In genomic region chr16:59403684-59404083, GRCm38 (mm10) we compare ENCODE assay signal across 9 mouse cellular contexts. TPM values are rescaled to one million over a fixed set of nuclear protein-coding genes. Genes with fewer than 3 reads are reported as not detected.
DNase-seq lines count a peak whose midpoint lies in the region; ATAC-seq and TF ChIP-seq lines count a peak whose summit lies in the region.
"Had no signal": no experiment of that assay in that cellular context is flagged by ENCODE, and none has a peak within 500 bp of the region (broad histone marks: within the 10 kb centered on the region; RNA-seq: fewer than 3 reads in every experiment).

No protein-coding gene starts in this region.

- no peak overlapping the region for H3K9ac ChIP-seq in forebrain, postnatal 0 days

- no peak overlapping the region for H3K4me2 ChIP-seq in forebrain, postnatal 0 days (ENCODE audit: low read depth)

- no peaks in the 10 kb centered on the region for H3K4me1 ChIP-seq in spleen, adult 2 months (ENCODE audit: control insufficient read depth, insufficient read depth, insufficient read length)
- H3K4me1 ChIP-seq in forebrain, postnatal 0 days (ENCODE audit: insufficient read depth): no peaks in the 10 kb centered on the region

- no peaks in the 10 kb centered on the region for H3K9me3 ChIP-seq in forebrain, postnatal 0 days (ENCODE audit: low read length)

- TF ChIP-seq CTCF in spleen, adult 2 months (IDR thresholded peaks at IDR 0.05; ENCODE audit: extremely low read depth, insufficient read depth, insufficient read length, insufficient replicate concordance): peak; percentile 31; the same call in 1 of the 2 replicates
- peak; percentile 88 for TF ChIP-seq CTCF in forebrain, postnatal 0 days (IDR thresholded peaks at IDR 0.05; ENCODE audit: low read depth)

- no peaks in the 10 kb centered on the region for H3K27me3 ChIP-seq in spleen, adult 2 months (ENCODE audit: control insufficient read depth, insufficient read depth, low read length)
- no peaks in the 10 kb centered on the region for H3K27me3 ChIP-seq in forebrain, postnatal 0 days (ENCODE audit: insufficient read depth, low read length)

- no peak overlapping the region for H3K27ac ChIP-seq in spleen, adult 2 months (ENCODE audit: insufficient read depth, low read length)
- no peak overlapping the region for H3K27ac ChIP-seq in forebrain, postnatal 0 days (ENCODE audit: low read depth, low read length)

- intact Hi-C loops in left cerebral cortex, postnatal 14 days (cut with DNase I): loop anchor here (5.0 kb wide), 1 partner anchor 726 kb away; no protein-coding TSS in a partner anchor

- ATAC-seq in frontal cortex, adult (ENCODE audit: low TSS enrichment): peak; percentile 99
- ATAC-seq in forebrain, postnatal 0 days: peak; percentile 92

- TF ChIP-seq POLR2A in spleen, adult 2 months (IDR thresholded peaks at IDR 0.05; ENCODE audit: low read depth, low read length): no peak

- no peak for DNase-seq in frontal cortex, postnatal 10 days (ENCODE audit: low spot score in 2 of 2)
- DNase-seq in spleen, adult 2 months (ENCODE audit: low read depth in 1 of 2, low spot score in 2 of 2): no peak
- DNase-seq in spleen, postnatal 10 days (ENCODE audit: low spot score in 2 of 2): no peak
- peak; percentile 82 for DNase-seq in forebrain, postnatal 0 days
- peak; percentile 39 to 63 for DNase-seq in left cerebral cortex, postnatal 14 days (ENCODE audit: low spot score in 2 of 2)
- peak; percentile 76 for DNase-seq in retina, embryonic 14.5 days (ENCODE audit: low spot score)
- DNase-seq in ovary, postnatal 36 days (ENCODE audit: low spot score): no peak

- H3K36me3 ChIP-seq in spleen, adult 2 months (ENCODE audit: control insufficient read depth, insufficient read depth, low read length): no peaks in the 10 kb centered on the region
- no peaks in the 10 kb centered on the region for H3K36me3 ChIP-seq in forebrain, postnatal 0 days (ENCODE audit: insufficient read depth)

- no peak overlapping the region for H3K4me3 ChIP-seq in spleen, adult 2 months (ENCODE audit: extremely low read depth, insufficient read depth, insufficient read length)
- no peak overlapping the region for H3K4me3 ChIP-seq in forebrain, postnatal 0 days (ENCODE audit: low read depth, low read length)

- WGBS in spleen, adult 2 months: 11% methylated on average over 4 of the region's 4 CpGs
- 18% methylated on average over 4 of the region's 4 CpGs for WGBS in forebrain, postnatal 0 days

RNA-seq across cellular contexts. Expression of gene Gabrr3, which starts 3.4 kb away (rescaled TPM):
- not detected in 2 replicates for polyA plus RNA-seq in spleen, adult 2 months (2012; rRNA removed)
- not detected in 2 replicates for total RNA-seq in forebrain, postnatal 0 days (2014; rRNA removed)
- 0.04 TPM in 1 of 2 replicates, not detected in the other for polyA plus RNA-seq in forebrain, postnatal 0 days (2015; fragmentation: Nextera tagmentation; extraction: Ambion mirVana)
- total RNA-seq in left cerebral cortex, postnatal 14 days (2021): under 1 TPM in 1 of 2 experiments, not detected in 1; 0.11 TPM
- polyA plus RNA-seq: heart, embryonic 14.5 days had no signal

RNA-seq across cellular contexts. Expression of gene Olfr209, which starts 39.9 kb away (rescaled TPM):
- polyA plus RNA-seq in spleen, adult 2 months (2012; rRNA removed): not detected in 2 replicates
- total RNA-seq in forebrain, postnatal 0 days (2014; rRNA removed): not detected in 2 replicates
- polyA plus RNA-seq in forebrain, postnatal 0 days (2015; fragmentation: Nextera tagmentation; extraction: Ambion mirVana): not detected in 2 replicates
- total RNA-seq in left cerebral cortex, postnatal 14 days (2021): not detected
- polyA plus RNA-seq: heart, embryonic 14.5 days had no signal

RNA-seq across cellular contexts. Expression of gene Olfr206, which starts 54.6 kb away (rescaled TPM):
- polyA plus RNA-seq in spleen, adult 2 months (2012; rRNA removed): not detected in 2 replicates
- total RNA-seq in forebrain, postnatal 0 days (2014; rRNA removed): not detected in 2 replicates
- not detected in 2 replicates for polyA plus RNA-seq in forebrain, postnatal 0 days (2015; fragmentation: Nextera tagmentation; extraction: Ambion mirVana)
- total RNA-seq in left cerebral cortex, postnatal 14 days (2021): not detected
- polyA plus RNA-seq: heart, embryonic 14.5 days had no signal

Comparison
In these comparisons a context has a peak if more than half of its experiments do, and no peak if none do; other contexts are left out.
1. DNase-seq: peak in forebrain, postnatal 0 days (single experiment), left cerebral cortex, postnatal 14 days (2 of 2) and retina, embryonic 14.5 days (single experiment); none in frontal cortex, postnatal 10 days (0 of 2), spleen, adult 2 months (0 of 2), spleen, postnatal 10 days (0 of 2) and ovary, postnatal 36 days (single experiment).